Mouse (Mus musculus): ENCODE data around the gene Fam20a.

DNA sequence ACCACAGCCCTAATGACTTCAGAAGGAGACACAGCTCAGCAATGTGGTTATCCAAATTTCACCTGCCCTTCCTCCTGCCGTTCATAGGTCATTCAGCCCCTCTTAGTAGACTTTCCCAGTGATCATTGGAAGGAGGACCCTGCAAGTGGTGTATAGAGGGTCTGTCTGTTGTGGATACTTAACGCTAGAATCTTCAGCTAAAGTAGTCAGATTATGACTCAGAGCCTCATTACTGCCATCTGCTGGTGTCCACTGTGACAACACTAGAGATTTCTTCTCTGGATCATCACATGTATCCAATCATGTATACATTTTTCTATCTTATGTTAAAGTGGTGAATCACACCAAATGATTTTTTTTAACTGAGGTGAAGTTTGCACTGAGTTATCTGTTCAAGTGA lies 100.9 kb downstream of the Fam20a start:
- TF ChIP-seq POLR2A (IDR thresholded peaks at IDR 0.05; ENCODE audit: borderline replicate concordance, low read depth, low read length) (no peak), CTCF (IDR thresholded peaks at IDR 0.05; ENCODE audit: low read depth, low read length) (no peak)
